Mouse (Mus musculus) brain, embryonic 18.5 days (tissue): ENCODE measurements around the gene Dennd2c.
"Not testable (repeated sequence)": the region's sequence is repeated elsewhere in the genome, so short reads cannot be mapped to it uniquely, and the experiment has no call there.

Experiments used
- DNase-seq: peaks from one replicate; pipeline ENCODE4 v3.0.0-alpha.2; 2012; ENCODE audit warnings: low read depth, low spot score

Dennd2c gene

GRCm38 (mm10) chr3:103214593-103215285, 112.3 kb downstream of the Dennd2c start:
- DNase-seq, result no peak

- not testable (repeated sequence) for DNase-seq
These were observed 113.0 kb downstream of the Dennd2c start for GRCm38 (mm10) chr3:103215399-103215798.
